Mouse (Mus musculus): ENCODE results near the gene Ncam2. TPM values are rescaled to one million over a fixed set of nuclear protein-coding genes. Genes with fewer than 3 reads are reported as not detected.

The Ncam2 gene
- polyA plus RNA-seq, 1 experiment from 2014 or later: 3.9 TPM

- Histone ChIP-seq H3K9me3 (ENCODE audit: control insufficient read depth, low read depth, low read length) (no peaks in the 10 kb centered on the region), H3K27ac (ENCODE audit: low read length) (no peak overlapping the region), H3K27me3 (ENCODE audit: control insufficient read depth, insufficient read depth, low read length) (no peaks in the 10 kb centered on the region), H3K4me3 (ENCODE audit: low read depth, low read length) (no peak overlapping the region), H3K9ac (replicated peaks; ENCODE audit: low read depth, low read length) (no peak overlapping the region), H3K4me2 (replicated peaks; ENCODE audit: low read depth, low read length) (no peak overlapping the region), H3K4me1 (ENCODE audit: control insufficient read depth, insufficient read depth, low read length) (no peaks in the 10 kb centered on the region), H3K36me3 (ENCODE audit: control insufficient read depth, insufficient read depth, low read length) (no peaks in the 10 kb centered on the region)
- WGBS: 63% methylated on average over 2 of the region's 2 CpGs
- no peak for ATAC-seq (ENCODE audit: insufficient number of reproducible peaks, insufficient read depth, low FRiP score, low read depth)
These were observed 73.3 kb downstream of the Ncam2 start for GRCm38 (mm10) chr16:81273597-81274360.

GRCm38 (mm10) chr16:81284241-81284640 lies 83.7 kb downstream of the Ncam2 start:
- 40% methylated on average over 5 of the region's 5 CpGs for WGBS
- Histone ChIP-seq H3K4me2 (replicated peaks; ENCODE audit: low read depth, low read length) (no peak overlapping the region), H3K36me3 (ENCODE audit: control insufficient read depth, insufficient read depth, low read length) (no peaks in the 10 kb centered on the region), H3K27ac (ENCODE audit: low read length) (no peak overlapping the region), H3K9me3 (ENCODE audit: control insufficient read depth, low read depth, low read length) (no peaks in the 10 kb centered on the region), H3K27me3 (ENCODE audit: control insufficient read depth, insufficient read depth, low read length) (no peaks in the 10 kb centered on the region), H3K9ac (replicated peaks; ENCODE audit: low read depth, low read length) (no peak overlapping the region), H3K4me3 (ENCODE audit: low read depth, low read length) (no peak overlapping the region), H3K4me1 (ENCODE audit: control insufficient read depth, insufficient read depth, low read length) (no peaks in the 10 kb centered on the region)
- ATAC-seq (ENCODE audit: insufficient number of reproducible peaks, insufficient read depth, low FRiP score, low read depth): no peak

DNA sequence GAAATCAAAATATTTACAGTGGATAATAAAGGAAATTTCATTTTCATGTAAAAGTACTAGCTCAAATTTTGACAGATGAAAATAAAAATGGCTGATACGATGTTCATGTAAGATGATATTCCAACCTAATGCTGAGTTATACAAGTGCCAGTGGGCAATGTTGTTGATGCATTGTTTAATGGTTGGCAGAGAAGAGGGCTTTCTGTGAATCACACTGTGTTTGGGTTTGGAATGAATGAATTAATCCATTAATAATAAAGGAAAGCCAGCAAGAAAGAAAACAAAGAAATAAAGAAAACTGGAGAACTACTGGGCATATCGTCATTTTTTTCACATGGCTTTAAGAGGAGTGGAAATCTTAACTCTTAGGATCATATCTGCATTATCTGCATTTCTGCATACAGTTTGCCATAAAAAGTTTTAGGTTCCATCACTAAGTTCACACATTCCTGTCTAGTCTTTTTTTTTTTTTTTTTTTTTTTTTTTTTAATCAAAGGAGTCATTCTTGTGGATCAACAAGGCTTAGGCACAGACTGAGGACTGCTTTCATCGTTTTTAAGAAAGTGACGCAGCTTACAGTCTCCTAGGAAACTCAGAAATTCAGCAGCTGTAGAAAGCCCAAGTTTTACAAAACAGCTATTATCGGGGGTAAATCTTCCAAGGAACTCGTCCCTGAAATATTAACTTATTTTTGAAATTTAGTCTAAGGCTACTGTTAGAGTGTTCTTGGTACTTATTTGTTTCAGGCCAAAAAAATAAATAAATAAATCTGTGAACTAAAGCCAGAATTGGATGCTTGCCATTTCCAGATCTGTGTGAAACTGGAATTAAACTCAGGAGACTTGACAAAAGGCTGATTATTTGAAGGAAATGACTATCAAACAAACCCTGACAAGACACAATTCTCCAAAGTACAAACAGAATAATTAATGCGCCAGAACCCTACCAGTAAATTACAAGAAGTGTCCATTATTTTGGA lies 84.7 kb downstream of the Ncam2 start:
- no peak for ATAC-seq (ENCODE audit: insufficient number of reproducible peaks, insufficient read depth, low FRiP score, low read depth)
- H3K9me3 ChIP-seq (ENCODE audit: control insufficient read depth, low read depth, low read length): no peaks in the 10 kb centered on the region
- no peak overlapping the region for H3K9ac ChIP-seq (replicated peaks; ENCODE audit: low read depth, low read length)
- no peak overlapping the region for H3K4me3 ChIP-seq (ENCODE audit: low read depth, low read length)
- H3K4me2 ChIP-seq (replicated peaks; ENCODE audit: low read depth, low read length): no peak overlapping the region
- no peaks in the 10 kb centered on the region for H3K4me1 ChIP-seq (ENCODE audit: control insufficient read depth, insufficient read depth, low read length)
- H3K36me3 ChIP-seq (ENCODE audit: control insufficient read depth, insufficient read depth, low read length): no peaks in the 10 kb centered on the region
- 70% methylated on average over 7 of the region's 7 CpGs for WGBS
- H3K27me3 ChIP-seq (ENCODE audit: control insufficient read depth, insufficient read depth, low read length): no peaks in the 10 kb centered on the region
- H3K27ac ChIP-seq (ENCODE audit: low read length): no peak overlapping the region

GRCm38 (mm10) chr16:81285882-81286281 lies 85.4 kb downstream of the Ncam2 start:
- no peaks in the 10 kb centered on the region for H3K36me3 ChIP-seq (ENCODE audit: control insufficient read depth, insufficient read depth, low read length)
- H3K27ac ChIP-seq (ENCODE audit: low read length): no peak overlapping the region
- ATAC-seq (ENCODE audit: insufficient number of reproducible peaks, insufficient read depth, low FRiP score, low read depth): no peak
- no peaks in the 10 kb centered on the region for H3K9me3 ChIP-seq (ENCODE audit: control insufficient read depth, low read depth, low read length)
- H3K4me2 ChIP-seq (replicated peaks; ENCODE audit: low read depth, low read length): no peak overlapping the region
- no peak overlapping the region for H3K4me3 ChIP-seq (ENCODE audit: low read depth, low read length)
- H3K27me3 ChIP-seq (ENCODE audit: control insufficient read depth, insufficient read depth, low read length): no peaks in the 10 kb centered on the region
- no peaks in the 10 kb centered on the region for H3K4me1 ChIP-seq (ENCODE audit: control insufficient read depth, insufficient read depth, low read length)
- no peak overlapping the region for H3K9ac ChIP-seq (replicated peaks; ENCODE audit: low read depth, low read length)
- WGBS: 88% methylated on average over 2 of the region's 2 CpGs

GRCm38 (mm10) chr16:81303806-81304205 lies 103.3 kb downstream of the Ncam2 start:
- Histone ChIP-seq H3K27ac (ENCODE audit: low read length) (no peak overlapping the region), H3K9me3 (ENCODE audit: control insufficient read depth, low read depth, low read length) (no peaks in the 10 kb centered on the region), H3K4me1 (ENCODE audit: control insufficient read depth, insufficient read depth, low read length) (no peaks in the 10 kb centered on the region), H3K36me3 (ENCODE audit: control insufficient read depth, insufficient read depth, low read length) (no peaks in the 10 kb centered on the region), H3K4me3 (ENCODE audit: low read depth, low read length) (no peak overlapping the region), H3K27me3 (ENCODE audit: control insufficient read depth, insufficient read depth, low read length) (no peaks in the 10 kb centered on the region), H3K9ac (replicated peaks; ENCODE audit: low read depth, low read length) (no peak overlapping the region), H3K4me2 (replicated peaks; ENCODE audit: low read depth, low read length) (no peak overlapping the region)
- no peak for ATAC-seq (ENCODE audit: insufficient number of reproducible peaks, insufficient read depth, low FRiP score, low read depth)
- 83% methylated on average over 2 of the region's 2 CpGs for WGBS

DNA sequence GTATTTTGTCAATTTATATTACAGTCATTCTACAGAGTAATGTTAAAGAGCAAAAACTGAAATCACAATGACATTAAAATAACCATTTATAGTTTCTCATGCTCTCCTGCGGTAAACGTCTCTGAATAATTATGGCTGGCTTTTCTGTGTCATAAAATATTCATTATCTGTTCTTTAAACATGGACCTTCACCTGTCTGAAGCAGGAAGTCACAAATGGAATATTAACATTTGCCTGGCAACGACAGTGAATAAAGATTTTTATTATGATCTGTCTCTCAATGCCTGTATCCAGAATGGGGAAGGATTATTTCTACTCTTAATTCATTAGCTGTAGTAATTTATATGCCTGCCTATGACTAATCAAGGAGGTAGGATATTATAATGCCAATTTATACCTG lies 108.7 kb downstream of the Ncam2 start:
- Histone ChIP-seq H3K9me3 (ENCODE audit: control insufficient read depth, low read depth, low read length) (no peaks in the 10 kb centered on the region), H3K4me3 (ENCODE audit: low read depth, low read length) (no peak overlapping the region), H3K27me3 (ENCODE audit: control insufficient read depth, insufficient read depth, low read length) (no peaks in the 10 kb centered on the region), H3K4me1 (ENCODE audit: control insufficient read depth, insufficient read depth, low read length) (no peaks in the 10 kb centered on the region), H3K4me2 (replicated peaks; ENCODE audit: low read depth, low read length) (no peak overlapping the region), H3K27ac (ENCODE audit: low read length) (no peak overlapping the region), H3K9ac (replicated peaks; ENCODE audit: low read depth, low read length) (no peak overlapping the region), H3K36me3 (ENCODE audit: control insufficient read depth, insufficient read depth, low read length) (no peaks in the 10 kb centered on the region)
- WGBS: 80% methylated on average over 3 of the region's 3 CpGs
- ATAC-seq (ENCODE audit: insufficient number of reproducible peaks, insufficient read depth, low FRiP score, low read depth): no peak

DNA sequence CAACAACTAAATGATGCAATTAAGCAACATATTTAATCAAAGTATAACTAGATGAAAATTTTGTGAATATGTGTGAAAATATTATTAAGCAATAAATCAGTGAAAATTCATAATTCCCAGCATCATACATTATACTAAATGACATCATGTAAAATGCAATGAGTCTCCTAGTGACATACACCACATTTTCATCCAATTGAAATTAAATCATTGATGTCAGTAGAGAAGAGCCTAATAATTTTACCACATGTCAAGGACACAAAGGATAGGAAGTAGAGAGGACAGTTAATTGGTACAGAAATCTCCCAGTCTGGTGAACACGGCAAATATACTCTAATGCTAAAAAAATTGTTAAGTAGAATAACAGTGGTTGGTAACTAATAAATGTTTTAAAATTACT lies 118.5 kb downstream of the Ncam2 start:
- no peak overlapping the region for H3K9ac ChIP-seq (replicated peaks; ENCODE audit: low read depth, low read length)
- no peaks in the 10 kb centered on the region for H3K27me3 ChIP-seq (ENCODE audit: control insufficient read depth, insufficient read depth, low read length)
- H3K36me3 ChIP-seq (ENCODE audit: control insufficient read depth, insufficient read depth, low read length): no peaks in the 10 kb centered on the region
- no peak overlapping the region for H3K4me2 ChIP-seq (replicated peaks; ENCODE audit: low read depth, low read length)
- H3K9me3 ChIP-seq (ENCODE audit: control insufficient read depth, low read depth, low read length): no peaks in the 10 kb centered on the region
- H3K27ac ChIP-seq (ENCODE audit: low read length): no peak overlapping the region
- H3K4me1 ChIP-seq (ENCODE audit: control insufficient read depth, insufficient read depth, low read length): no peaks in the 10 kb centered on the region
- no peak for ATAC-seq (ENCODE audit: insufficient number of reproducible peaks, insufficient read depth, low FRiP score, low read depth)
- H3K4me3 ChIP-seq (ENCODE audit: low read depth, low read length): no peak overlapping the region
- WGBS: 81% methylated on average over 1 of the region's 1 CpGs

DNA sequence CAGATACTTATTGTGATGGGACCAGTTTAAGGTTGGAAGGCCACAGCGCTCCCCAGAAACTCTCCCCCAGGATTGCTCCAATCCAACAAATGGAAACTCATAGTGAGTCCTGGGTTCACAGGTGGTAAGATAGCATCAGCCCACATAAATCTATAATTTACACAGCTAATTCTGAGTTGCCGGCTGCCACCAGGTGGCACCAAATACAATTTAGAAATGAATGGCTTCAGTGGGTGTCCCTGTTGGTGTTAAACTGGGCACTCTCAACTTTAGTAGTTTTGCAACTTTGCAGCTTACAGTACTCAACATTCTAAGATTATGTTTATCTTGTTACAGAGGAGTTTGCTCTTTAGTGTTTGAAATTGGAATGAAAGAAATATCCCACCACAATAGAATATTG lies 130.0 kb downstream of the Ncam2 start:
- H3K36me3 ChIP-seq (ENCODE audit: control insufficient read depth, insufficient read depth, low read length): no peaks in the 10 kb centered on the region
- H3K27me3 ChIP-seq (ENCODE audit: control insufficient read depth, insufficient read depth, low read length): no peaks in the 10 kb centered on the region
- WGBS: 12% methylated on average over 2 of the region's 2 CpGs
- no peak overlapping the region for H3K4me3 ChIP-seq (ENCODE audit: low read depth, low read length)
- H3K27ac ChIP-seq (ENCODE audit: low read length): no peak overlapping the region
- H3K9ac ChIP-seq (replicated peaks; ENCODE audit: low read depth, low read length): no peak overlapping the region
- H3K4me2 ChIP-seq (replicated peaks; ENCODE audit: low read depth, low read length): no peak overlapping the region
- H3K9me3 ChIP-seq (ENCODE audit: control insufficient read depth, low read depth, low read length): no peaks in the 10 kb centered on the region
- no peaks in the 10 kb centered on the region for H3K4me1 ChIP-seq (ENCODE audit: control insufficient read depth, insufficient read depth, low read length)
- no peak for ATAC-seq (ENCODE audit: insufficient number of reproducible peaks, insufficient read depth, low FRiP score, low read depth)
